Mouse (Mus musculus) kidney, adult 11 months (tissue): ENCODE measurements around the gene Xntrpc.

Experiments
- DNase-seq: peaks from one replicate; pipeline ENCODE4 v3.0.0; 2022

Gene Xntrpc

GRCm38 (mm10) chr7:102082816-102083215, 17.3 kb downstream of the Xntrpc start, which contains the start of gene Trpc2:
Gene Trpc2 (plus strand): TSS chr7:102083116.
- DNase-seq = no peak

- DNase-seq = no peak
Observed at GRCm38 (mm10) chr7:102084041-102084696, 18.7 kb downstream of the Xntrpc start.

DNA sequence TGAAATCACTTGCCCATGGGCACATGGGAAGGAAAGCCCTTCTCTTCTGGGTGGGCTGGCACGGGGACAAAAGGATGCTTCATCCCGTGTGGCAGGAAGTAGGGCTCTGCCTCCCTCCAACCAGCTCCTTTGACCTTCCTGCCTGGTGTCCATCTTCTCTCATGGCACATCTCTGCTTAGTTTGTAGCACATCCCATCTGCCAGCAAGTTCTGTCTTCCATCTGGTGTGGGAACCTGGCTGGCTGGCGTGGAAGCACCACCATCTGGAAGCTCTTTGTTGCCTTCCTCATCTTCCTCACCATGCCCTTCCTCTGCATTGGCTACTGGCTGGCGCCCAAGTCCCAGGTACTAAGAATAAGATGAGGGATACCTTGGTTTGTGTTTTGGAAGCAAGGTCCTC, 21.8 kb downstream of the Xntrpc start:
- DNase-seq = no peak

GRCm38 (mm10) chr7:102099760-102100661, 34.5 kb downstream of the Xntrpc start:
- DNase-seq = peak; percentile 24

DNA sequence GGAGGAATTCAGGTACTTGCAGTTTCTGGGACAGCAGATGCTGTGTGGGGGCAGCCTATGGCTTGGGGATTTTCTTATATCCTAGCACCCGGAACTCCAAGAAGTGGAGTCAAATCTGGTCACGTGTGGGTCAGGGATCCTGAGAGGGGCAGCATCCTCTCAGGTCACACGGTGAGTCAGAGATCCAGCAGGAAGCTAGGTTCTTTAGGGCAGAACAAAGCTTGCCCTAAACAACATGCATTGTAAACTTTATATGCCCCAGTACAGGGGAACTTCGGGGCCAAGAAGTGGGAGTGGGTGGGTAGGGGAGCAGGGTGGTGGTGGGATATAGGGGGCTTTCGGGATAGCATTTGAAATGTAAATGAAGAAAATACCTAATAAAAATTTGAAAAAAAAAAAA, 35.4 kb downstream of the Xntrpc start:
- DNase-seq = no peak

DNA sequence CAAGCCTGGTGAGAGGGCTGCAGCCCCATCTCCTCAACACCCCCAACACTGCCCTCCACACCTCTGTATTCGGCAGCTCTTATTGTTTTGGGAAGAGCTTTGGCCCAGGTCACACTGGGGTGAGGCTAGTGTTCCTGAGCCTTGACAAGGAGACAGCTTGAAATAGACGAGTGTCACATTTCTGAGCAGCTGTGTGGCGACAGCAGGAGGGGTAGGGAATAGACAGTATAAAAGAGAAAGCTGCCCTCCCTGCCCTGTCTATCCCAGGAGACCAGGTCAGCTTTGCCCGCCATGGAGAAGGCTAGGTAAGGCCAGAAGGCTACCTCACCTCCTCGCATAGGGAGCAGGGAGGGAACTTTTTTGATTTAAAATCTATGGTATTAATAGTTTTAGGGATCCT, 36.0 kb downstream of the Xntrpc start, which contains the start of gene Art1:
Art1 (plus strand) TSS at position 257 of the 400 bp plus-strand sequence.
- DNase-seq = no peak

GRCm38 (mm10) chr7:102102241-102102640, 36.7 kb downstream of the Xntrpc start:
- no peak for DNase-seq

DNA sequence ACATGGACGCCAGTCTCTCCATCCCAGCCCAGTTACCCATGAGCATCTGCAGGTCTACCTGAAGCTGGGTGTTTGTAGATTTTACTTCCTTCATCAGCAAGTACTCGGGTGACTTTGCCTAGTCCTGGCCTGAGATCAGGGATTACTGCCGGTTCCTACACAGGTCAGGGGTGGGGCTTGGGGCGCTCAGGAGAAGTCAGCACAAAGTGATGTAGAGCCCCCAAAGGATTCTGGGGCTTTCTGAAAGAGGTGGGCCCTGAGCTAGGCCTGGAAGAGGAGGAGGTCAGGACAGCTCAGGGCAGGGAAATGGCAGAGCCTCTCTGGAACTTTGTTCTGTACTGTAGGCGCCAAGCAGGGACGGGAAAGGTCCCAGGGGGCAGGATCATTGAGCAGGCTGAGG, 37.2 kb downstream of the Xntrpc start:
- DNase-seq = no peak

- DNase-seq = no peak
Observed at GRCm38 (mm10) chr7:102103555-102103954, 38.0 kb downstream of the Xntrpc start.

GRCm38 (mm10) chr7:102104126-102104525, 38.6 kb downstream of the Xntrpc start:
- DNase-seq = peak; percentile 9

DNA sequence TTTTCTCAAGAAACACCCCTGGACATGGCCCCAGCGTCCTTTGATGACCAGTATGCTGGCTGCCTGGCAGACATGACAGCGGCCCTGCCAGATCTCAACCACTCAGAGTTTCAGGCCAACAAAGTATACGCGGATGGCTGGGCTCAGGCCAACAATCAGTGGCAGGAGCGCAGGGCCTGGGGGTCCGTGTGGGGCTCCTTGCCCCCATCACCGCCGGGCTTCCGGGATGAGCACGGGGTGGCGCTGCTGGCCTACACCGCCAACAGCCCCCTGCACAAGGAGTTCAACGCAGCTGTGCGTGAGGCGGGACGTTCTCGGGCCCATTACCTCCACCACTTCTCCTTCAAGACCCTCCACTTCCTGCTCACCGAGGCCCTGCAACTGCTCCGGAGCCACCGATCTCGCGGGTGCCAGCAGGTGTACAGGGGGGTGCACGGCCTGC, 41.2 kb downstream of the Xntrpc start:
- DNase-seq = no peak

GRCm38 (mm10) chr7:102108206-102108605, 42.7 kb downstream of the Xntrpc start:
- DNase-seq = no peak

GRCm38 (mm10) chr7:102109171-102109570, 43.7 kb downstream of the Xntrpc start, which contains the start of gene Art5:
Gene Art5 (minus strand): TSS chr7:102109489.
- DNase-seq = no peak

DNA sequence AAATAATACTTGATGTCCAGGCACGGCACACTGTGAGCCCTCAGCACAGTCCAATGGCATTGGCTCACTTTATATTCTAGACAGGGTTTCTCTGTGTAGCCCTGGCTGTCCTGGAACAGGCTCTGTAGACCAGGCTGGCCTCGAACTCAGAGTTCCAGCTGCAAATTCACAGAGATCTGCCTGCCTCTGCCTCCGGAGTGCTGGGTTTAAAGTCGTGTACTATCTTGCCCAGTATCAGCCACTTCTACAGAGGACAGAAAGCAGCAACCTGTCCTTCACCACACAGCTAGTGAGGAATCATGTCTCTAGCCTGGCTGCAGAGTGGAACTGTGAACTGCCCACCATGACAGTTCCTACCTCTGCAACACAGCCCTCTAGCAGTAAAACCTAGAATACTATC, 44.2 kb downstream of the Xntrpc start:
- DNase-seq = no peak

GRCm38 (mm10) chr7:102113151-102113729, 47.7 kb downstream of the Xntrpc start:
- no peak for DNase-seq

DNA sequence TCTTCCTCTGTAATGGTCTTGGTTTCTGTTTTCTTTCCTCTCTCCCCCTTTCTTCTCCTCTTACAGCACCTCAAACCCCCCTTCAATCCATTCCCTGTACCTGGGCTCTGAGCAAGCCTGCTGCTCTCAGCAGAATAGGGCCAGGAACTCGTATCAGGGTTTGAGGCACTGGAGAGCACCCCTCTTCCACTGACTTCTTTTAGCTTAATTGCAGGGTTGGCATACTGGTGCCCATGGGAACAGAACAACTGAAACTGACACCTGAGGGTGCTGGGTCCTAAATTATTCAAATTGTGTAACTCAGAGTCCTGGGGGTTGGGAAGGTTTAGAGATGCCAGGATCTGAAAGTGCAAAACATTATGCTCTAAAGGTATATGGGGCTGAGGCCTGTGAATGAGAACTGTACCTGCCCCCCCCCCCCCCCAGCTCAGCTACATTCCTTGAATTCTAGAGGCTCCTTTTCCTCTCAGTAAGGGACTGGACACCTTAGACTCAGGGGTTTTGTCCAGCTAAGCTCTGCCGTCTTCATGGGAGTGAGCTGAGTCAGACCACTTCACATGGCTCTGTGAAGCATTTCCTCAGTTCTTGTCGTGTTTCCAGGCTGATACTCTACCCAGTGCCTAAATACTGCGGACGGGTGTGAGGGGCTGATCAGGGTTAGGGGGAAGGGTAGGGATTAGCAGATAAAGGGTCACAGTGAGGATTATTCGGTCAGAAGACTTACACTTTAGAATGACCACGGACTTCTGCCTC, 51.2 kb downstream of the Xntrpc start, which contains the start of gene Chrna10:
Chrna10 (minus strand) TSS at position 250 of the 753 bp plus-strand sequence.
- no peak for DNase-seq

DNA sequence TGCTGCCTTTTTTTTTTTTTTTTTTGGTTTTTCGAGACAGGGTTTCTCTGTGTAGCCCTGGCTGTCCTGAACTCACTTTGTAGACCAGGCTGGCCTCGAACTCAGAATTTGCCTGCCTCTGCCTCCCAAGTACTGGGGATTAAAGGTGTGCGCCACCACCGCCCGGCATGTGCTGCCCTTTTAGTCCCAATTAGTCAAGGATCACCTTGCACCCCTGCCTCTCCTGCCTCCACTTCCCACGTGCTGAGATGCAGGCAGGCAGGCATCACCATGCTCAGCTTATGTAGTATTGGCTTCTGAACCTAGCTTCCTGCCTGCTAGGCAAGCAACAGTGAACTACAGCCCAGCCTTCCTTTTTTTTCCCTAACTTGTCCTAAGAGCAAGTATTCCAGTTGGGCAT, 51.9 kb downstream of the Xntrpc start:
- no peak for DNase-seq

GRCm38 (mm10) chr7:102120326-102120725, 54.8 kb downstream of the Xntrpc start:
- DNase-seq = no peak

- no peak for DNase-seq
Observed at GRCm38 (mm10) chr7:102132395-102132794, 66.9 kb downstream of the Xntrpc start.

DNA sequence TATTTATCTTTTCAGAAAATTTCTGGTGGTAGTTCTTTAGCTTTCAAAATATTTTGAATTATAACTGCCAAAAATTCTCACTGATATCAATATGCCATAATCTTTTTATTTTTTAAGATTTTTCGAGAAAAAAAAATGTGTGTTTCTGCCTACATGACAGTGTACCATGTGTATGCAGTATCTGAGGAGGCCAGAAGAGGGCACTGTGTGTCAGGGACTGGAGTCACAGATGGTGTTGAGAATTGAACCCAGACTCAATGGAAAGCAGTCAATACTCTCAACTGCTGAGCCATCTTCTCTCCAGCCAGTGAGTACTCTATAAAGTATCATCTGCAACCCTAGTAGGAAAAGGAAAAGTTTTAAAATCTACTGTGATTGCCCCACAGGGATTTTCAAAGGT, 72.0 kb downstream of the Xntrpc start:
- DNase-seq = no peak

DNA sequence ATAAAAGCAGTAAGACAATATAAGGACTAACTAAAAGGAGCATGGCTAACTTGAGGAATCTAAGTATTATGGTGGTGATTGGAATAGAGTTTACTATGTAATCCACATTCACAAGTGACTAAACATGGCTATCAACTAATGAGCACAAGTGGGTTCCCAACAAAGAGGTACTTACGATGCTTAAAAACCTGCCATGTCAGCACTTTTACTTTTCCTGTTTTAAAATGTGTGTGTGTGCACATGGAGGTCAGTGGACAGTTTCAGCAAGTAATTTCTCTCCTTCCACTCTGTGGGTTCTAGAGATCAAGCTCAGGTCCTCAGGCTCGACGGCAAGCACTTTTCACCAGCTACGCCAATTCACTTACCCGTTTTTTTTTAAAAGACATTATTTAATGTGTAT, 72.4 kb downstream of the Xntrpc start:
- no peak for DNase-seq
